Mouse (Mus musculus) megakaryocyte-erythroid progenitor cell, adult 5-6 weeks (primary cell): Measurements from ENCODE around the gene Gm21775. TPM values are rescaled to one million over a fixed set of nuclear protein-coding genes. Genes with fewer than 3 reads are reported as not detected.
"Not testable (repeated sequence)": the region's sequence is repeated elsewhere in the genome, so short reads cannot be mapped to it uniquely, and the experiment has no call there.

Experiments used
- ATAC-seq: replicated peaks from 2 replicates; pipeline ENCODE4 v1.8.0; 2016; ENCODE audit warnings: mild to moderate bottlenecking, inconsistent platforms; ENCODE audit not compliant: severe bottlenecking, poor library complexity, low FRiP score, low TSS enrichment
- total RNA-seq, 2 experiments: library from RNA; stranded (forward) in 1 of 2; stranded (reverse) in 1 of 2; fragments of 200-1000, 215-1000 nt in 1 of 2; fragments of >200 nt in 1 of 2; fragmentation: Nextera tagmentation in 1 of 2; gene quantifications; 2 replicates each; pipeline ENCODE4 v1.2.3; 2014 to 2017

The Gm21775 gene
- total RNA-seq (2014; fragmentation: Nextera tagmentation) (not detected in 2 replicates), total RNA-seq (2017) (not detected in 2 replicates)

DNA sequence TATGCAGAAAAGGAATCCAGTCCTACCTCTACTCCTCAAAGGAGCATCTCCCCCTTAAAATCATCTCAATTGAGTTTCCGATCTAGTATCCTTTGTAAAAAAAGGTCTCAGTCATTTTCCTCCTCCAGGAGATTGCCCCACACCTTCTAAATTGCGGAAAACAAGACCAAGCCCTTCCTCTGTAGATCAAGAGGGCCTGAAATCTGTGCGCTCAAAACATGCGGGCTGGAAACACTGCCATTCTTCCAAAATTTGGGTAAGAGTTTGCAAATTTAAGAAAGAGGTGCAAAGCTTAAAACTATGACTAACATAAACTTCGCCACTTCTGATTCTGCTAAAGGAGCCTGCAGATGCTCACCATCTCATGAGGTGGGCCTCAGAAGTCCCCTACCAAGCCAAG, at the start of gene Gm21775:
TSS of gene Gm21775 (plus strand) at position 301 of the 400 bp plus-strand sequence.
- ATAC-seq = not testable (repeated sequence)

- ATAC-seq = not testable (repeated sequence)
Observed at GRCm38 (mm10) chrY:10535942-10536341, 17.3 kb upstream of the Gm21775 start, which contains the start of gene Gm20737. Gm20737 (minus strand) TSS chrY:10536042.

Other genes with a start within 250 kb of the Gm21775 start
- gene Gm20834, start 228.9 kb upstream of the Gm21775 start, total RNA-seq (2014; fragmentation: Nextera tagmentation) = not detected in 2 replicates
- gene Gm20834, start 228.9 kb upstream of the Gm21775 start, total RNA-seq (2017) = not detected in 2 replicates
- gene Gm28510, start 140.7 kb upstream of the Gm21775 start, total RNA-seq (2014; fragmentation: Nextera tagmentation) = not detected in 2 replicates
- gene Gm28510, start 140.7 kb upstream of the Gm21775 start, total RNA-seq (2017) = not detected in 2 replicates
- gene Gm20737, start 17.4 kb upstream of the Gm21775 start, total RNA-seq (2014; fragmentation: Nextera tagmentation) = not detected in 2 replicates
- gene Gm20737, start 17.4 kb upstream of the Gm21775 start, total RNA-seq (2017) = not detected in 2 replicates
- not detected in 2 replicates for gene Gm21900, start 62.9 kb downstream of the Gm21775 start, total RNA-seq (2014; fragmentation: Nextera tagmentation)
- not detected in 2 replicates for gene Gm21900, start 62.9 kb downstream of the Gm21775 start, total RNA-seq (2017)
- gene Gm20777, start 199.0 kb downstream of the Gm21775 start, total RNA-seq (2014; fragmentation: Nextera tagmentation) = not detected in 2 replicates
- not detected in 2 replicates for gene Gm20777, start 199.0 kb downstream of the Gm21775 start, total RNA-seq (2017)